Mouse (Mus musculus) ES-Bruce4 (cell line): ENCODE measurements at regions not wholly inside any gene's neighbourhood (a gene's known extent, or its start where the extent isn't known, plus 50 kb on each side); places are given as distances from the start of the nearest gene placed in this dataset.

Experiments
- H3K27ac ChIP-seq: 2 replicates; pipeline ENCODE4 v1.5.1; 2012; ENCODE audit warnings: low read length, inconsistent platforms; ENCODE audit not compliant: insufficient read depth
- H3K27me3 ChIP-seq: 2 replicates; pipeline ENCODE4 v1.6.1; 2012; ENCODE audit warnings: mild to moderate bottlenecking, low read length, inconsistent platforms; ENCODE audit not compliant: control insufficient read depth, poor library complexity, insufficient read depth, severe bottlenecking
- H3K36me3 ChIP-seq: 2 replicates; pipeline ENCODE4 v1.6.1; 2012; ENCODE audit warnings: inconsistent platforms, mild to moderate bottlenecking, low read length, moderate library complexity; ENCODE audit not compliant: control insufficient read depth, poor library complexity, insufficient read depth, severe bottlenecking
- H3K4me1 ChIP-seq: one replicate; pipeline ENCODE4 v1.8.1; 2011; ENCODE audit warnings: low read length; ENCODE audit not compliant: control insufficient read depth, insufficient read depth
- H3K4me3 ChIP-seq: 2 replicates; pipeline ENCODE4 v1.5.1; 2011; ENCODE audit warnings: low read depth, mild to moderate bottlenecking, low read length
- H3K9ac ChIP-seq: 2 replicates; pipeline ENCODE4 v1.6.1; 2012; ENCODE audit warnings: low read depth, mild to moderate bottlenecking, inconsistent platforms; ENCODE audit not compliant: poor library complexity, severe bottlenecking
- H3K9me3 ChIP-seq: replicated peaks from 2 replicates; pipeline ENCODE4 v1.6.1; 2012; ENCODE audit warnings: mild to moderate bottlenecking, low read length, inconsistent platforms; ENCODE audit not compliant: control insufficient read depth, poor library complexity, insufficient read depth, severe bottlenecking
- CTCF ChIP-seq: IDR thresholded peaks from one replicate; pipeline ENCODE4 v1.8.1; 2011; ENCODE audit warnings: low read depth, low read length
- EP300 ChIP-seq: IDR thresholded peaks from 2 replicates; pipeline ENCODE4 v1.6.1; 2011; ENCODE audit warnings: low read depth, low read length; ENCODE audit not compliant: insufficient read depth
- POLR2A ChIP-seq: IDR thresholded peaks from one replicate; pipeline ENCODE4 v1.8.1; 2011; ENCODE audit warnings: low read length; ENCODE audit not compliant: insufficient read depth

GRCm38 (mm10) chr5:54291940-54292339, 293.6 kb downstream of the Stim2 start:
- no peak overlapping the region for H3K4me3 ChIP-seq
- H3K36me3 ChIP-seq: no peaks in the 10 kb centered on the region
- no peak for TF ChIP-seq CTCF
- no peak for TF ChIP-seq EP300
- no peak for TF ChIP-seq POLR2A
- no peaks in the 10 kb centered on the region for H3K9me3 ChIP-seq
- H3K9ac ChIP-seq: no peak overlapping the region
- H3K27me3 ChIP-seq: peaks cover 1% of the 10 kb centered on the region; the same call in 1 of the 2 replicates
- H3K4me1 ChIP-seq: no peaks in the 10 kb centered on the region
- no peak overlapping the region for H3K27ac ChIP-seq

- Histone ChIP-seq H3K4me1 (no peaks in the 10 kb centered on the region), H3K36me3 (no peaks in the 10 kb centered on the region), H3K27me3 (no peaks in the 10 kb centered on the region), H3K9ac (no peak overlapping the region), H3K9me3 (no peaks in the 10 kb centered on the region), H3K4me3 (no peak overlapping the region), H3K27ac (no peak overlapping the region)
- no peak for TF ChIP-seq CTCF
- no peak for TF ChIP-seq POLR2A
- TF ChIP-seq EP300: no peak
These were observed 315.5 kb downstream of the Stim2 start for GRCm38 (mm10) chr5:54313660-54314279.

- no peak overlapping the region for H3K9ac ChIP-seq
- no peak overlapping the region for H3K27ac ChIP-seq
- H3K27me3 ChIP-seq: no peaks in the 10 kb centered on the region
- no peak overlapping the region for H3K4me3 ChIP-seq
- H3K36me3 ChIP-seq: no peaks in the 10 kb centered on the region
- no peaks in the 10 kb centered on the region for H3K4me1 ChIP-seq
- H3K9me3 ChIP-seq: no peaks in the 10 kb centered on the region
- no peak for TF ChIP-seq EP300
- no peak for TF ChIP-seq CTCF
- TF ChIP-seq POLR2A: no peak
These were observed 332.1 kb downstream of the Stim2 start for GRCm38 (mm10) chr5:54330415-54330814.

- no peak overlapping the region for H3K9ac ChIP-seq
- no peak for TF ChIP-seq CTCF
- no peak for TF ChIP-seq POLR2A
- no peak for TF ChIP-seq EP300
- no peaks in the 10 kb centered on the region for H3K9me3 ChIP-seq
- H3K36me3 ChIP-seq: no peaks in the 10 kb centered on the region
- no peaks in the 10 kb centered on the region for H3K27me3 ChIP-seq
- no peak overlapping the region for H3K4me3 ChIP-seq
- no peak overlapping the region for H3K27ac ChIP-seq
- H3K4me1 ChIP-seq: no peaks in the 10 kb centered on the region
These were observed 344.7 kb downstream of the Stim2 start for GRCm38 (mm10) chr5:54342976-54343375.

GRCm38 (mm10) chr5:54343432-54343831, 345.1 kb downstream of the Stim2 start:
- Histone ChIP-seq H3K4me3 (no peak overlapping the region), H3K27ac (no peak overlapping the region), H3K9me3 (no peaks in the 10 kb centered on the region), H3K27me3 (no peaks in the 10 kb centered on the region), H3K4me1 (no peaks in the 10 kb centered on the region), H3K36me3 (no peaks in the 10 kb centered on the region), H3K9ac (no peak overlapping the region)
- no peak for TF ChIP-seq CTCF
- TF ChIP-seq POLR2A: no peak
- TF ChIP-seq EP300: no peak

- no peaks in the 10 kb centered on the region for H3K27me3 ChIP-seq
- H3K9me3 ChIP-seq: no peaks in the 10 kb centered on the region
- H3K4me3 ChIP-seq: no peak overlapping the region
- no peak for TF ChIP-seq EP300
- TF ChIP-seq POLR2A: no peak
- TF ChIP-seq CTCF: no peak
- no peak overlapping the region for H3K9ac ChIP-seq
- no peaks in the 10 kb centered on the region for H3K36me3 ChIP-seq
- H3K4me1 ChIP-seq: no peaks in the 10 kb centered on the region
- no peak overlapping the region for H3K27ac ChIP-seq
These were observed 350.7 kb downstream of the Stim2 start for GRCm38 (mm10) chr5:54348820-54349596.
